Mouse (Mus musculus) ES-CJ7 (cell line): ENCODE results near the gene Terb1.
A peak's percentile ranks its signal among the peaks of the same experiment; 100 is the strongest.

Experiments
- DNase-seq: peaks from one replicate; pipeline ENCODE4 v3.0.0; 2011; ENCODE audit warnings: low read depth, low spot score

Gene Terb1

GRCm38 (mm10) chr8:104509061-104510006 is at the start of gene Terb1:
Gene Terb1 (minus strand): TSS chr8:104509910.
- peak; percentile 75 for DNase-seq

DNA sequence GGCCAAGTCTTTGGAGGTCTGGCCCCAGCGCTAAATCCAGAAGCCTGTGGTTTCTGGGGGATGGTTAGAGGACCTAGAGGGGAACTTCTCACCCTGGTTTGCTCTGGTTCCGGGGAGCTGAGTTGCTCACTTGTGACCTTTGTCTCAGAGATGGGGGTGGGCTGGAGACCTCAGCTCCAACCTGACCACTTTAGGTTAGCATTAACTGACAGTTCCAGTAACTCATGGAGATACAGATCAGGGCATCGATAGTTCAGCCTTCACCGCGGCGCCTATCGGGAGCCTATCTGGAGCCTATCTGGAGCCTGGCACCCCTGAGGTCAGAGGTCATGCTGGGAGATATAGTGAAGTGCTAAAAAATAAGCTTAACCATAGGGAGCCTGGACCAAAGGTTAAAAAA is 47.5 kb upstream of the Terb1 start:
- DNase-seq, result no peak

DNA sequence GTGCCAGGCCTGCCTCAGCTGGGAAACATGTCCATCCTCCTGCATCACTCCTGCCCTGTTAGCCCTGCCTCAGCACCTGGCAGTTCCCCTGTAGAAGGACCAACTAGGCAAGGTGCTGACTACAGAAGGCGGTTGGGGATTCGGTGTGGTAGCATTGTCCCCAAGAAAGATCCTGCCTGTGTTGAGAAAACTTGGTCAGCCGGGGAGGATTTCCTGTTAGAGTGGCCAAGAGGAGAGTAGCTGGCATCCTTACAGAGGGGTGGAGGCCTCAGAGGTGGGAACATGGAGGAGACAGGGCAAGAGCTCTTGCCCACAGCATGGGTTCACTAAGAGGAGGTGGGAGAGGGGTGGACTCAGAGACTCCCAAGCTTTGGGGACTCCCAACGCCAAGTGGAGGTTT is 45.5 kb upstream of the Terb1 start:
- no peak for DNase-seq

DNA sequence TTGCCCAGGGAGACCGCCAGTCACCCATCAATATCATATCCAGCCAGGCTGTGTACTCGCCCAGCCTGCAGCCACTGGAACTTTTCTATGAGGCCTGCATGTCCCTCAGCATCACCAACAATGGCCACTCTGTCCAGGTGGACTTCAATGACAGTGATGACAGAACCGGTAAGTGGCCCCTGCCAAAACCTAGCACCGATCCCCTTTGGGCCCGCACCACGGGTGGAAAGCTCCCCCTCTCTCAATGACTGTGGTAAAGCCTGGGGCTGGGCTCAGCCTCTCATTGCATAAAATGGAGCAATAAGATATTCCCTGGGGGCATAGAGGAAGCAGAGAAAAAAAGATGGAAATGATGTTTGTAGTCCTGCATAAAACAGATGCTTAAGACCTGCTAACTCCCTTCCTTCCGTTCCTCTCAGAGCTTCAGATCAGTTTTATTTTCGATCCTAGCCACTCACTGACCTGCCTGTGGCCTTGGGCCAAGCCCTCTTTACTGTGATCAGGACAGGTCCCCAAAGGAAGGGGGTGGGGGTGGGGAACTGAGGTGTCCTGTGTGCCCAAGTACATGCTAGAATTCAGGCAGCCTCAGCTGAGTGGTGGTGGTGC is 33.8 kb upstream of the Terb1 start:
- no peak for DNase-seq

- no peak for DNase-seq
Observed at GRCm38 (mm10) chr8:104542160-104542559, 32.5 kb upstream of the Terb1 start.

GRCm38 (mm10) chr8:104541515-104541880 is 31.8 kb upstream of the Terb1 start:
- DNase-seq, result no peak

DNA sequence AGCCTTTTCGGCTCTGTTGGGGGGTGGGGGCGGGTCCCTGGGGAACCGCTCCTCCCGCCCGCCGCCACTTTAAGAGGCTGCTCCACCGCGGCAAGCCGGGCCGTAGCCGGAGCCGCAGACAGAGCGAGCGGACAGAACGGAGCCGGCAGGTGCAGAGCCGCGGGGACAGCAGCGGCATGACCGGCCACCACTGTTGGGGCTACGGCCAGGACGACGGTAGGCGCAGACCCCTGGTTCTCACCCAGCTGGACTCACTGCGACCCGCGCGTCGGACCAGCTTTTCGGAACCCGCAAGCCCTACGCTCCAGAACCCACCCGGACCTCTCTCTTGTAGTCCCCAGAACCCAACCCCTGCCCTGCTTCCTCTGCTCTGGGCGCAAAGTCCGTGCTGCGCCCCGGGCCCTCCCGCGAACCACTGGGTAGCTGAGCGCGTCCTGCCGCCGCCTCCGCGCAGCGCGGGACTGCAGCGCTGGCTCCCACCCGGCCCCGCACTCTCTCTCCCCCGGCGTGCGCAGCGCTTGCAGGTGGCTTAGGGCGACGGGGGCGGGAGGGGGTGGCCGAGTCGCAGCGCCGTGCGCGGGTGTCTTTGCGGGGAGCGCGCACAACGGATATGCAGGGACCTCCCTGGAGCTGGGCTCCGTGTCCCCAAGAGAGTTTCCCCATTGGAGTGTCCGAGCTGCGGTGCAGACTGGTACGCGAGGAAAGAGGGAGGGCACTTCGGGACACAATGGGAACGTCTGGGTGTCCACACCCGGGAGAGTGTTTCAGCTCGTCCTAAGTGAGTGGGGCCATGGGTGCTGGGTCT is 31.2 kb upstream of the Terb1 start:
- peak; percentile 31 for DNase-seq

GRCm38 (mm10) chr8:104540238-104540637 is 30.5 kb upstream of the Terb1 start:
- no peak for DNase-seq

GRCm38 (mm10) chr8:104539566-104539965 is 29.9 kb upstream of the Terb1 start:
- DNase-seq, result peak; percentile 33

DNA sequence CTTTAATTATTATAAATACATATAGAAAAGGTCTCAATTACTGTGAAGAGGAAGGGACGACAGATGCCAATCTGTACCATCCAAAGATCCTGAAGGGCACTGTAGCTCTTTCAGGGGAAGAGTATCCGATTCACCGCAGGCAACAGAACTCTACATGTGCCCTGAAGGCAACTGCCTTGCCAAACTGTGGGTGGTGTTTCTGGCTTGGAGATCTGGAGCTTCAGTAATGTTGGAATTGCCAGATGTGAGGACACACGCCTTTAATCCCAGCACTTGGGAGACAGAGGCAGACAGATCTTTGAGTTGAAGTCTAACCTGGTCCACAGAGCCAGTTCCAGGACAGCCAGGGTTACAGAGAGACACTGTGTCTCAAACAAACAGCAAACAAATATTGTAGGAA is 29.2 kb upstream of the Terb1 start:
- no peak for DNase-seq

GRCm38 (mm10) chr8:104536028-104536427 is 26.3 kb upstream of the Terb1 start:
- DNase-seq, result no peak

GRCm38 (mm10) chr8:104535378-104535777 is 25.7 kb upstream of the Terb1 start:
- DNase-seq, result peak; percentile 28

- no peak for DNase-seq
Observed at GRCm38 (mm10) chr8:104534779-104535141, 25.1 kb upstream of the Terb1 start.

DNA sequence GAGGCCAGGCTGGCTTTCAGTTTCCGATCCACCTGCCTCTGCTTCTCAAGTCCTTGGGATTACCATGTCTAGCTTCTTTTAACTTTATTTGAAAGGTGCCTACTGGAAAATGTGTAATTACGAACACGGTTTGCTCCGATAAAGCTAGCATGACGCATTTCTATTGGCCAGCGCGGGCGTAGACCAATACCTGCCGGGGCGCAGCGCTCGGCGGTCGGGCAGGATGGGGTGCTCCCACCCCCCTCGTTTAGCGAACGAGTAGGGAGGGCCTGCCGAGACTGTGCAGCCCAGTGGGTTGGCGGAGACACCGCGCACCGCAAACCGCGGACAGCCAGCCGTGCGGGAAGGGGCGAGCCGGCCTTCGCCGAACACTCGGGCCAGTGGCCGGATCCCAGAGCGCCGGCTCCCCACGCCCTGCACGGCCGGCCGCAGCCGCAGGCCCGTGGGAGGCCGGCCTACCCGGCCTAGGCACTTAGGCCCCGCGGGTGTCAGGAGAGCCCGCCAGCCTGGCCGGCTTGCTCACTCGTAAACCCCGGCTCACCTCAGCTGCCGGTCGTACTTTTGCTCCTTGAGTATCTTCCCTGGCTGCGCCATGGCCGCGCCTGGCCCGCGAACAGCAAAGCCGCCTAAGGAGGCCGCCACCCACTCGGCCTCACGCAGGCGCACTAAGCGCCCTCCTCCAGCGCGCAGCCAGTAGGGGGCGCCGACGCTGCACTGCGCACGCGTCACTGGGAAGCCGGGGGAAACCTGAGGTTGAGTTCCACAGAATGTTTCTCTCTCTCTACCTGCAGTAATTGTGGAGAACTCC is 24.5 kb upstream of the Terb1 start, which contains the start of the genes Nae1 and Car7:
Gene Nae1, minus strand, starts transcription at position 667 of the 808 bp plus-strand sequence.
Gene Car7, plus strand, starts transcription at position 719 of the 808 bp plus-strand sequence.
- DNase-seq, result peak; percentile 95

GRCm38 (mm10) chr8:104533551-104533950 is 23.8 kb upstream of the Terb1 start:
- no peak for DNase-seq

DNA sequence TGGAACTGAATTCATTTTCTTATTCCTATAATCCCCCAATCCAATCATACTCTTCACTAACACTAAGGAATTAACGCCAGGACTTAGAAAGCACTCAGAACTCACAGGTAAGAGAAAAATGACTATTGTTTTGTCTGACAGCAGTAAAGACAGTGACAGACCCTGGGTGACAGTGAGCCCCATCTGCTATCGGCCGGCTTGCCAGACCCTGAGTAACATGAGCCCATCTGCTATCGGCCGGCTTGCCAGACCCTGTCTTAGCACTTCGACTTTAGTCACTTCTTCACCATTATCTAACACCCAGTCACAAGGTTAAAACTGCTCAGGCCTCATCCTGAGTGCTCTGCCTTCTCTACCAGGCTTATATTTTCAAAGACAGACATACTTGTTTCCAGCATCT is 20.0 kb upstream of the Terb1 start:
- no peak for DNase-seq

DNA sequence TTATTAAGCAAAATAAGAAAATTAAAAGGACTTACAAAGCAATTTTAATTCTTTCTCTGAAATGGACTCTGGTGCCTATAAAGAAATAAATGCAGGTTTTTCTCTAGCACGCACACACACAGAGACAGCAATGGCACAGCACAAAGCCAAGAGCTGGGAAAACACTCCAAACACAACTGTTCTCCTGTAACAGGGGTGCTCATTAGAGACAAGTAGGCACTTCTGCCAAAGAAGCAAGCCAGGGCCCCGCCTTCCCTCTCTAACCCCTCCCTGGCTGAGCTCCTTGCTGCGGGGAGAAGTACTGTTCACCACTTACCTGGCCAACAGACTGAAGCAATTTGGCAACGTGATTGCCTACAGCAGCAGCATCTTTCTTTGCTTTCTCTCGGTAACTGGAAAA is 8.2 kb upstream of the Terb1 start:
- no peak for DNase-seq

- no peak for DNase-seq
Observed at GRCm38 (mm10) chr8:104510134-104510533, 424 bp upstream of the Terb1 start.

GRCm38 (mm10) chr8:104479091-104479490 is 30.6 kb downstream of the Terb1 start:
- no peak for DNase-seq

DNA sequence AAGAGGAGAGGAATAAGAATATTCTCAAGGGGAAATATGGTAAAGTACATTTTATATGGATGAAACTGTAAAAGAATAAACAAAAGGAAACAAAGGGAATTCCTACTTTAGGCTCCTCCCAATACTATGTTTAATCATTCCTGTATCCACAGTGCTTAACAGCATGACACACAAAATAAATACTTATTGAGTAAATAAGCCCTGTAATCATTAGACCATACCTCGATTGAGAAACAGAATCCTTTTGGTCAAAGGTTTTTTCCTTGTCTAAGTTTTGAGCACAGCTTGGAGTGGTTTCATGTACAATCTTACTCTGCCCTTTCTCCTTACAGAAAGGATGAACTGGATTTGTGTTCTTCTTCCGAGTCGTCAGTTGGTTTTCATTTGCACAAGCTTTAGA is 37.2 kb downstream of the Terb1 start:
- DNase-seq, result no peak

DNA sequence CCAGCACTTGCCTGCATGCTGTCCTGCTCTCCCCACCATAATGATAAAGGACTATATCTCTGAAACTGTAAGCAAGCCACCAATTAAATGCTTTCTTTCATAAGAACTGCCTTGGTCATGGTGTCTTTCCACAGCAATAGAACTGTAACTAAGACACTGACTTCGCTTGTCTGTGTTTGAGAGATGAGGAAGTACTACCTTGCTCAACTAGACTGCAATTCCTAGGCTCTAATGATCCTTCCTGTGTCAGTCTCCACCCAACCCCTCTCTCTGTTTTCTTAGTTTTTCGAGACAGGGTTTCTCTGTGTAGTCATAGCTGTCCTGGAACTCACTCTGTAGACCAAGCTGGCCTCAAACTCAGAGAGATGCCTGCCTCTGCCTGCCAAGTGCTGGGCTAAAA is 42.2 kb downstream of the Terb1 start:
- DNase-seq, result no peak
